Mouse (Mus musculus) small intestine, adult 2 months (tissue): ENCODE data around the gene Lrrc25. TPM values are rescaled to one million over a fixed set of nuclear protein-coding genes. Genes with fewer than 3 reads are reported as not detected.

Source experiments
- H3K27ac ChIP-seq: fragments of 200-500 bp; 2 replicates; pipeline ENCODE4 v1.5.1; 2012; ENCODE audit warnings: low read depth, low read length, control low read depth, inconsistent platforms; ENCODE audit not compliant: insufficient read depth
- H3K27me3 ChIP-seq: fragments of 200-500 bp; 2 replicates; pipeline ENCODE4 v1.6.1; 2012; ENCODE audit warnings: mild to moderate bottlenecking, moderate library complexity, low read length, inconsistent platforms; ENCODE audit not compliant: control insufficient read depth, insufficient read depth
- H3K36me3 ChIP-seq: fragments of 200-500 bp; 2 replicates; pipeline ENCODE4 v1.6.1; 2012; ENCODE audit warnings: mild to moderate bottlenecking, low read length, control low read depth, inconsistent platforms; ENCODE audit not compliant: control insufficient read depth, insufficient read depth
- H3K4me1 ChIP-seq: fragments of 200-500 bp; 2 replicates; pipeline ENCODE4 v1.6.1; 2012; ENCODE audit warnings: low read length, inconsistent platforms, mixed read lengths; ENCODE audit not compliant: control insufficient read depth, insufficient read depth, insufficient read length
- H3K4me3 ChIP-seq: fragments of 200-500 bp; 2 replicates; pipeline ENCODE4 v1.5.1; 2012; ENCODE audit warnings: low read depth, mild to moderate bottlenecking, control low read depth, inconsistent platforms, low read length, moderate library complexity
- CTCF ChIP-seq: fragments of 200-500 bp; IDR thresholded peaks from 2 replicates; pipeline ENCODE4 v1.5.1; 2012; ENCODE audit warnings: low read depth, mild to moderate bottlenecking, control low read depth, inconsistent platforms, low read length, moderate library complexity, mixed read lengths; ENCODE audit not compliant: insufficient replicate concordance, insufficient read length; ENCODE audit errors: extremely low read depth
- POLR2A ChIP-seq: fragments of 200-500 bp; IDR thresholded peaks from 2 replicates; pipeline ENCODE4 v1.6.1; 2012; ENCODE audit warnings: low read depth, mild to moderate bottlenecking, control low read depth, inconsistent platforms, low read length, moderate library complexity
- WGBS: fragments of 180-500 bp; shearing (Covaris S2); methylation state at CpG from one replicate; pipeline ENCODE4 v1.1.7; 2018; 5-methylcytosine and 5-hydroxymethylcytosine counted together
- polyA plus RNA-seq: library from polyadenylated mRNA; depleted of rRNA; stranded (reverse); fragments of >200 nt; gene quantifications from 2 replicates; pipeline ENCODE4 v1.2.3, GENCODE M21; 2012

The Lrrc25 gene
- polyA plus RNA-seq, 1 experiment = 7.1 TPM

GRCm38 (mm10) chr8:70610796-70611771 lies 4.9 kb upstream of the Lrrc25 start:
- 0 out of 2 replicates have a peak, but pooled peaks have one; percentile 7 for TF ChIP-seq POLR2A
- TF ChIP-seq CTCF = peak; percentile 92
- H3K36me3 ChIP-seq = no peaks in the 10 kb centered on the region
- peak overlapping the region; percentile 89 for H3K27ac ChIP-seq
- peaks cover 24% of the 10 kb centered on the region for H3K4me1 ChIP-seq
- H3K4me3 ChIP-seq = peak overlapping the region; percentile 71
- under 1% methylated on average over 54 of the region's 54 CpGs for WGBS
- no peaks in the 10 kb centered on the region for H3K27me3 ChIP-seq

- no peaks in the 10 kb centered on the region for H3K27me3 ChIP-seq
- H3K4me3 ChIP-seq = peak overlapping the region; percentile 71
- WGBS = under 1% methylated on average over 6 of the region's 6 CpGs
- TF ChIP-seq POLR2A = no peak
- peak; percentile 83 for TF ChIP-seq CTCF
- H3K36me3 ChIP-seq = no peaks in the 10 kb centered on the region
- H3K27ac ChIP-seq = peak overlapping the region; percentile 88
- H3K4me1 ChIP-seq = peaks cover 23% of the 10 kb centered on the region
These were observed 4.1 kb upstream of the Lrrc25 start for GRCm38 (mm10) chr8:70611849-70612248.

GRCm38 (mm10) chr8:70613763-70614162 lies 2.2 kb upstream of the Lrrc25 start:
- no peaks in the 10 kb centered on the region for H3K36me3 ChIP-seq
- H3K4me3 ChIP-seq = no peak overlapping the region
- no peaks in the 10 kb centered on the region for H3K27me3 ChIP-seq
- peaks cover 17% of the 10 kb centered on the region for H3K4me1 ChIP-seq
- no peak for TF ChIP-seq CTCF
- no peak for TF ChIP-seq POLR2A
- WGBS = 12% methylated on average over 1 of the region's 1 CpGs
- H3K27ac ChIP-seq = no peak overlapping the region

- 76% methylated on average over 5 of the region's 5 CpGs for WGBS
- Histone ChIP-seq H3K4me1 (peaks cover 12% of the 10 kb centered on the region), H3K4me3 (no peak overlapping the region), H3K36me3 (no peaks in the 10 kb centered on the region), H3K27me3 (no peaks in the 10 kb centered on the region), H3K27ac (no peak overlapping the region)
- TF ChIP-seq POLR2A = no peak
- TF ChIP-seq CTCF = no peak
These were observed 1.5 kb upstream of the Lrrc25 start for GRCm38 (mm10) chr8:70614469-70614868.

- H3K27ac ChIP-seq = no peak overlapping the region
- H3K4me3 ChIP-seq = no peak overlapping the region
- H3K4me1 ChIP-seq = peaks cover 10% of the 10 kb centered on the region
- no peak for TF ChIP-seq CTCF
- no peak for TF ChIP-seq POLR2A
- 87% methylated on average over 8 of the region's 8 CpGs for WGBS
- H3K27me3 ChIP-seq = no peaks in the 10 kb centered on the region
- no peaks in the 10 kb centered on the region for H3K36me3 ChIP-seq
These were observed 674 bp upstream of the Lrrc25 start for GRCm38 (mm10) chr8:70615281-70615680.

GRCm38 (mm10) chr8:70616645-70617044 lies 690 bp downstream of the Lrrc25 start:
- H3K4me3 ChIP-seq = peak overlapping the region; percentile 48
- H3K27me3 ChIP-seq = no peaks in the 10 kb centered on the region
- peaks cover 3% of the 10 kb centered on the region for H3K4me1 ChIP-seq
- peak overlapping the region; percentile 48 for H3K27ac ChIP-seq
- WGBS = 61% methylated on average over 11 of the region's 11 CpGs
- H3K36me3 ChIP-seq = no peaks in the 10 kb centered on the region
- TF ChIP-seq POLR2A = no peak
- TF ChIP-seq CTCF = no peak

- H3K27ac ChIP-seq = peak overlapping the region; percentile 41; the same call in 1 of the 2 replicates
- no peak for TF ChIP-seq POLR2A
- no peak for TF ChIP-seq CTCF
- peaks cover 2% of the 10 kb centered on the region for H3K4me1 ChIP-seq
- peak overlapping the region; percentile 48 for H3K4me3 ChIP-seq
- 86% methylated on average over 11 of the region's 11 CpGs for WGBS
- no peaks in the 10 kb centered on the region for H3K36me3 ChIP-seq
- H3K27me3 ChIP-seq = no peaks in the 10 kb centered on the region
These were observed 2.0 kb downstream of the Lrrc25 start for GRCm38 (mm10) chr8:70617985-70618384.
